Mouse (Mus musculus) frontal cortex, postnatal 36 days (tissue): Measurements from ENCODE around the gene Bnc1.

Experiments
- DNase-seq, 2 experiments: peaks; one replicate each; pipeline ENCODE4 v3.0.0; 2022; ENCODE audit warnings: low spot score in 2 of 2

The Bnc1 gene

DNA sequence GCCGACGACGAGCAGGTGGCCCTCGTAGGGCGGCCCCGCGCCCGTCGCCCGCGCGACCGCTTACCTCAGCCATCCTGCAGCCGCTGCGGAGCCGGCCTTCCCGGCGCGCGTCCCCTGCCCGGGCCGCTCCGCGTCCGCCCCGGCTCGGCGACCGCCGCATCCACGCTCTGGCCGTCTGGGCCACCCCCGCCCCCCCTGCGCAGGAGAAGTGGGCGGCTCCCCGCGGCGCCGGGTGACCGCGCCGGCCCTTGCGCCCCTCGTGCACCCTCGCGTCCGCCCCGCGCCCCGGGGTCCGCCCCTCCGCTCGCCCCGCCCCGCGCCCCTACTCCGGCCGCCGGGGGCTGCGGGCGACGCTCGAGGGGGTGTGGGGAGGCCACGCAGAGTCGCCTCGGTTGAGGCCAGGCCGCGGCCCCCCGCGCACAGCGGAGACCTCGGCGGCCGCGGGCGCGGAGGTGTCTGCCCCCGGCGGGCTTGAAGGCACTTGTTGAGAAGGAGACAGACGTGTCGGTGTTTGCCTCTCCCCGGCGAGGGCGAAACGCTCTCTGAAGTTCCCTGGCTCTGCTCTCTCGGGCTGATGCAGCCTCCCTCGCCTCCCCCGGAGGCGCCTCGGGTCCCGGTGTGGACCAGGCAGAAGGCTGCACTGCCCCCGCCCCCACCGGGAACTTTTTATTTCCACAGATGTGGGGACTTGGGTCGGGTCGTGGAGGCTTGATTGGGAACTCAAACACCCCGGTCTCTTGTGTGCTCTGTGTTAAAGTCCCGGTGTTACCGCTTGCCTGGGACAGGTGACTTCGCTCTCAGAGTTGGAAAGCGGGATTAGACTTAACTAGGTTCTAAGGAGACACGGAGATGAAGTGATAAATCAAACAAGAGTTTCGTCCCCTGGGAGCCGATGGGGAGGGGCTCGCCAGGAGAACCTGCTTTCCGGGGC lies at the start of gene Bnc1:
Gene Bnc1 (minus strand): TSS at position 162 of the 931 bp plus-strand sequence.
- no peak for DNase-seq

DNA sequence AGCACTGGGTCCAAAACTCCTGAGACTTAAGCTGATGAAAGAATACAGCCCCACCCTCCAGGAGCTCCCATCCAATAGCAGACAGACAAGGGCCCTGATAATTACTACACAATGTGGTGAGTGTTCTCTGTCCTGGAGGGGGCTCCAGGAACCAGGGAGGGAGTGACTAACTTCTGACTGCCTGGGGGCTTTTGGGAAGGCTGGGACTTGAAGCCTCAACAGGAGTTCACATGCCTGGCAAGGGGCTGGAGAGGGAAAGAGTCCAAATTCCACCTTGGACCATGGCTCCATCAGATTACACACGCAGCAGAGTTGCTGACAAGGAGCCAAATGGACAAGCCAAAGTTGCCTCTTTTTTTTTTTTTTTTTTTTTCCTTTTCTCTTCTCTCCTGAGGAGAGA lies 41.3 kb upstream of the Bnc1 start:
- no peak for DNase-seq

DNA sequence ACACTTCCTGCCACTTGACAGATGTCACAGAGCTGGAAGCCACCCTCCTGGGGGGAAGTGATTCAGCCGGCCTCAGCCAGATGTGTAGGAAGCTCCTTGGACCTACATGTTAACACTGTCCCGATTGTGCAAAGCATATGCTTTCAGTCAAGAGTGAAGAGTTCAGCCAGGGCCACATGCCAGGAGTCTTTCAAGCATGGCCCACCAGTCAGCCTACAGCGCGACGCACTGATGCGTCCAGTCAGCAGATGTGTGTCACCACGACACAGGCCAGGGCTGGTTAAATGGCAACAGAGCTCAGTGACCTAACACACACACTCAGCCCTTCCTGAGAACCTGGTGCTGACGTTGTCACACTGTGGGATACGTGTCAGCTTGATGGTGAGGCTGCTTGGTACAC lies 37.6 kb upstream of the Bnc1 start:
- DNase-seq: no peak

- DNase-seq: no peak
These were observed 33.7 kb upstream of the Bnc1 start for GRCm38 (mm10) chr7:82025802-82026201.

GRCm38 (mm10) chr7:82023676-82024075 lies 31.6 kb upstream of the Bnc1 start:
- no peak for DNase-seq

DNA sequence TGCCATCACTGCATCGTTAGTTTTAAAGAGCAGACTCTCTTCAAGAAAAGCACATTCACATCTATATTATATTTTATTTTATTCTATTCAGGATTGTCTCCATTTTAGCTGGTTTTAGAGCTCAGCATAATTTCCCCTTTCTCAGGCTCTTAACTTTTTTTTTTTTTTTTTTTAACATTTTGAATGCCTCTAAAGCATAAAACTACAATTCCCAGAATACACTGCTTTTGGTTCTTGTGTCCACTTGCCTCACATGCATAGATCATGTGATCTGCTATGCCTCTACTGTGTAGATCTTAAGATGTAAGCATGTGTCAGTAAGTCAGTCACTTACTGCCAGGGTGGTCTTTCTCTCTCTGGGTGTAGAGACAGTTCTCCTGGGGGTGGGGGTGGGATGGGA lies 30.3 kb upstream of the Bnc1 start:
- no peak for DNase-seq

DNA sequence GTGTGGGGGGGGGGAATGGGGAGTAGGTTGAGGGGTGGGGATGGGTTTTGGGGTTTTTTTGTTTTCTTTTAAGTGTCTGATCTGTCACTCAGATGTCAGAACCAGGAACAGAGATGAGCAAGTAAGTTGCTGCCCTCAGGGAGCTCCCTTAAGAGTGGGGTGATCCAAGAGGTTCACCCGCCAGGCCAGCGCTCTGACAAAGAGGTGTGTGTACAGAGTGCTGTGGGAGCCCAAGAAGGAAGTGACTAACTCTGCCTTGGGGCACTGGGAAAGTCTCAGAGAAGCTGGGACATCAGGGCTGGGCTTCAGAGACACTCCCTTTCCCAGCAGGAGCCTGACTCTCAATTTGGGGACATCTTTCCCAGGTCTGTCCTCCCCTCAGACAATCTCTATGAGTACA lies 25.9 kb upstream of the Bnc1 start:
- DNase-seq: no peak

- DNase-seq: peak; percentile 10 to 11
These were observed 24.9 kb upstream of the Bnc1 start for GRCm38 (mm10) chr7:82016751-82017710.

- DNase-seq: no peak
These were observed 20.4 kb upstream of the Bnc1 start for GRCm38 (mm10) chr7:82012472-82012871.

- DNase-seq: no peak
These were observed 19.7 kb upstream of the Bnc1 start for GRCm38 (mm10) chr7:82011534-82012401.

GRCm38 (mm10) chr7:82007151-82007550 lies 15.1 kb upstream of the Bnc1 start:
- DNase-seq: no peak

- DNase-seq: no peak
These were observed 12.1 kb upstream of the Bnc1 start for GRCm38 (mm10) chr7:82004228-82004627.

DNA sequence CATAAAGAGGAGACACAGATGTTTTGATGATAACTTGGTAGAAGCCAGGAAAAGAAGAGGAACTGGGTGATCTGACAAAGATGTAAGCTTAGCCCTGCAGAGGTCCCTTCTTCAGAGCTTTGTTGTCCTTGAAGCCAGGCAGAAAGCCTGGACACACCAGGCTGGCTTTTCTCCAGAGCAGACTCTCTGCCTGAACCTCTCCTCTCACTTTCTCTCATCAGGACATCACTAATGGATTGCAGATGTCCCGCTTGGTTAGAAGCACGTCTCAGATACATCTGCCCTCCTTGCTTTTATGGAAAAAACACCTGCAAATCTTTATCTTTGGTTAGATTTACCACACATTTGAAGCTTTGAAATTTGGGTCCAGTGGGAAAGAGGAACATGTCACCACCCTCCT lies 7.7 kb upstream of the Bnc1 start:
- DNase-seq: no peak

- no peak for DNase-seq
These were observed 7.3 kb upstream of the Bnc1 start for GRCm38 (mm10) chr7:81999372-81999771.

- no peak for DNase-seq
These were observed 3.9 kb upstream of the Bnc1 start for GRCm38 (mm10) chr7:81995975-81996374.

- DNase-seq: no peak
These were observed 3.0 kb upstream of the Bnc1 start for GRCm38 (mm10) chr7:81995126-81995525.

DNA sequence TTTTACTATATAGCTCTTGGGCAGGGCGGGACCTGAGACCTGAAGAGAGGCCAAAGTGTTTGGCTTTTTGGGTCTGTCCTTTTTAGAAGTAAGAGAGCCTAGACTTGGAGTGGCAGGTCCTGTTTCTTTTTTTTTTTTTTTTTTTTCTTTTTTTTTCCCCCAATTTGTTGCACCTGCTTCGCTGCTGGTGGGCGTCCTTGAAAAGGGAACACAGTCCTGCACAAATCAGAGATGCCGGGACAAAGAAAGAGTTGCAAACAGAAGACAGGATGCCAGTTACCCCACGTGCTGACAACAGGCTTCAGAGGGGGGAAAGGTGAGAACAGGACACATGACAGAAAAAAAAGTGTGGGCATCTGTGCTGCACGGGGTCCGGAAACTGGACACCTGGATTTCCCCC lies 1.0 kb upstream of the Bnc1 start:
- DNase-seq: no peak

DNA sequence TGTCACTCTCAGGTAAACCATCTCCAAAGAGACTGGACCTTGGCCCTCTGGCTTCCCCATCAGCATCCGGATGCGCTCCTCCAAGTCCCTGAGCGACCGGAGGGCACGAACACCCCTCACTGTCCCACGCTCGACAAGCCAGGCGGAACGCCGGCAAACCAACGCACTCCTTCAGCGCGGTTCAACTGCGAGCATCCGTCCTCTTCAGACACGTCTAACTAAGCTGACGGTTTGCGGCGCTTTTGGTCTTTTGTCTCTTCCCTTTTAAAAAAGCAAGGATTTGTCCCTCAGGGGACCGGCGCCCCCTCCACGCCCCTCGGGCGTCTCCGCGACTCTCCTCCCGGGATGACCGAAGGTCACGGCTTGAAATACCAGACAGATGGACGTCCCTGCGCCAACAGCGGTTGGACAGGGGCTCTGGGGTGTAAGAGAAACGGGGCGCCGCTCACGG lies 456 bp downstream of the Bnc1 start:
- no peak for DNase-seq

- no peak for DNase-seq
These were observed 976 bp downstream of the Bnc1 start for GRCm38 (mm10) chr7:81991116-81991515.

GRCm38 (mm10) chr7:81983651-81984050 lies 8.4 kb downstream of the Bnc1 start:
- DNase-seq: no peak

- no peak for DNase-seq
These were observed 13.8 kb downstream of the Bnc1 start for GRCm38 (mm10) chr7:81978304-81978703.
